Mouse (Mus musculus) retina, adult 2 months (tissue): ENCODE results near the gene Tspan11.

Experiments used
- DNase-seq: peaks from one replicate; pipeline ENCODE4 v3.0.0-alpha.2; 2012; ENCODE audit warnings: low read depth, low spot score

The Tspan11 gene

DNA sequence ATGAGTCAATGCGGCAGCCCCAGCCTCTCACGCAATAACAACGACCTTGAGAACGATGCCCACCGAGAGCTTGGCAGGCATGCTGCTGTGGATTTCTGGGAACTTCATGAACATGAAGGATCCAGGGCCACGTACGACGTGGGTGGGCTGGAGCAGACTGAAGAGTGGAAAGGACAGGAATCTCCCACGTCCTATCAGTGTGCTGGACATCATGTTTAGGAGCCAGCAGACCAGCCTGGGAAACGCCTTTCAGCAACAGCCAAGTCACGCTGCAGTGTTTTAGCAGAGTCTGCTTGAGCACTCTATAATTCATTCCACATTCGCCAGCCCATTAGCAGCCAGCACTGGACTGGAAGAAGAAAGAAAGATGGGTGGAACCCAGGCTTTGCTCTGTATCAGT, 10.4 kb upstream of the Tspan11 start:
- no peak for DNase-seq

DNA sequence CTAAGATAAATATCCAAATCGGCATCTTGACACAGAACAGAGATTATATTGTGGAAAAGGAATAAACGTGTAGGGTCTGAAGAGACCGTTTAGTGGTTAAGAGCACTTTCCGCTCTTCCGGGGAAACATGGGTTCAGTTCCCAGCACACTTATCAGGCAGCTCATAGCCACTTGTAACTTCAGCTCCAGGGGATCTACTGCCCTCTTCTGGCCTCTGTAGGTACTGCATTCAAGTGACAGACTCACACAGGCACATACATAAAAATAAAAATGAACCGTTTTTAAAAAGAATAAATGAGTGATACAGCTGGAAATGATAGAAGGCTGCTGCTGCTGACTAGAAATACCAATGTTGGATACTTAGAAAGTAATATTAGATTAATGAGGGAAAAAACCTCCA, 7.9 kb upstream of the Tspan11 start:
- no peak for DNase-seq

DNA sequence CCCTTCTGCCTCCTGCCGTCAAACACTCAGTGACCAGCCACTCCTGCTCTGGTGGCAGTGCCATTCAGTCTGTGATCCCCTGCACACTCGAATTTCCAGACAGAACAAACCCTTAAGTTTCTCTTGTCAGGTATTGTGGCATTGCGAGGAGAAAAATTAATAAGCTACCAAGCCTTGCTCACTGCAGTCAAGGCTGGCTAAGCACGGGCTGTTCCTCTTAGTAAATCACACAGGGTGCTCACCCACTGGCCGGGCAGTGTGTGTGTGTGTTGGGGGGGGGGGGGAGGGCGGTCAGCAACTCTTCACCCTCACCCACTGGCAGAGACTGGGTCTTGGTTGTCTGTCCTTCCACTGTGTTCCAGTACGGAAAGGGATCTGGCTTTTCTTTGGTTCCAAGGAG, 473 bp upstream of the Tspan11 start:
- DNase-seq = no peak

DNA sequence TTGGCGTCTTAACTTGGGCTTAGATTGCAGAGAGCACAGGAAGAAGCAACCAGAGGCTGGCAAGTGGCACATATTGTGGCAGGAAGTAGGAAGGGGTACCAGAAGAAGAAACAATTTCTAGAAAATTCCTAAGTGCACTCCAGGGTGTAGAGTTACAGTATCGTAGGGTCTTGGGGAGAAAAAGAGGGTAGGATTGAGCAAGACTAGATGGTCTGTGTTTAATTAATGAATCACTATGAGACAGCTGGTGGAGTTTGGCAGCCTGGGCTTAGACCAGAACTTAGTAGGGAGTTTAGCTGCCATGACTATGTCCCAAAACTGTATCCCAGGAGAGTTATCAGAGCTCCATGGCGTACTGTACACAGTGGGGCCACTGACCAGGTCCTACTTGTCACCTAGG, 1.2 kb downstream of the Tspan11 start:
- DNase-seq = no peak

DNA sequence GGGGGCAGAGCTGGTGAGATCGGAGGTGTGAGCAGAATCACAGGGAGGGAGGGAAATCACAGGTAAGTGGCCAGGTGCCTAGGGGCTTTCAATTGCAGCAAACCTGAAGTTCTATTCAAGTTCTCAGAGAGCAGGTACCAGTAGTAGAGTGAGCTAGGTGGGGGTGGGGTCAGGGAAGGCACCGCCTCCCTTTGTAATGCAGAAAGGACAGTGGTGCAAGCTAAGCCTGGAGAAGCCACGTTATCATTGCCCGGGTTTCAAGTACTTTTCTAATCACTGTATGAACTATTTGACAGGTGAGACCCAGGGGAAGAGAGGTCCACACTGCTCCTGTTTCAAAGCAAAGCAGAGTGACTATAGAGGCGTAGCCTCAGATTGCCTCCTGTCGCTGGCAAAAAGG, 6.2 kb downstream of the Tspan11 start:
- no peak for DNase-seq

DNA sequence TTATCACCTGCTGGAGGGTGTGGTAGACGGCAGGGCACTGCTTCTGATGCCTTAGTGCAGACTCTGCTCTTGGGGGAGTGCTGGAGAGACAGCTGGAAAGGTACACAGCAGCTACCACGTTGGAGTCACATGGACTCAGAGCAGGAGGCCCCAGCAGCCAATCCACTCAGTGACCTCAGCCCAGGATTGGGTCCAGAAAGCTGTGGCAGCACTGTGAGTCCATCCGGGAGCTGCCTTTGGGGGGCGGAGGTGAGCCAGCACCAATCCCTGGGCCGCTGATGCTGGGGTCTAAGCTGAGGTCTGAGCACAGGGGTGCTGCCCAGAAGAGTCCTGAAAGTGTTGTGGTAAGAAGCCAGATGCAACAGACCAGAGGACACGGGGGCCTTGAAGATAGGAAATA, 7.6 kb downstream of the Tspan11 start:
- no peak for DNase-seq

GRCm38 (mm10) chr6:127896425-127896824, 9.0 kb downstream of the Tspan11 start:
- no peak for DNase-seq

DNA sequence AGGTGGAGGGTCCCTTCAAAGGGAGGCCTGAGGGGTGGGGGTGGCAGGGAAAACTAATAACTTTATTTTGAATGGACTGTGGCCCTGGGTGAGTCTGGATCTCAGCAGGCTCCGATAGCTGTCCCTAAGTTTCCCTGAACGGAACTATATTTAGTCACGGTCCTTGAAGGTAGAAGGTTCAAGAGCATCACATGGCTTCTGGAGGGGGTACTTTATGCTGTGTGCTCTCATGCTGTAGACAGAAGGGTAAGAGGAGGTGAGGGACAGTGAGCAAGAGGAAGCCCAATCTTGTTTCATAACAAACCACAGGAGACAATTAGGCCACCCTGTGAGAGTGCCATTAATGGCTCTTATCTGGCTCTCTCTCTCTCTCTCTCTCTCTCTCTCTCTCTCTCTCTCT, 10.0 kb downstream of the Tspan11 start:
- no peak for DNase-seq

DNA sequence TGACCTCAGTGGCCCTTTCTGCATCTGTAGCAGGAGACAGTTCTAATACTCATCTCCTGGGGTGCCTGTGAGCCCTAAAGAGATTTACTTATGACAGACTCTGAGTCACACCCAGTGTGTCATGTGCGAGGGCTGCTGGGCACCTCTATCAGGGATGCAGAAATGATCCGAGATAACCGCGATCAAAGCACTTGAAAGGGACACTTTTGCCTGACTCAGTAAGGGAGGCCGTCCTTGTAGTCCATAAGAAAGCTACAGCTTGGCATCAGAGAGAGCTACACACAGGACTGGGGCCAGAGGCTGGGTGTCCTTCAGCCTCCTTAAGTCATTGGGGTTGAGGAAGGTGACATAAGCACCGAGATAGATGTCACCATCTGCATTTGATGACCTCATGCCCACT, 12.7 kb downstream of the Tspan11 start:
- DNase-seq = no peak

- no peak for DNase-seq
These were observed 13.9 kb downstream of the Tspan11 start for GRCm38 (mm10) chr6:127901261-127901660.

GRCm38 (mm10) chr6:127901669-127902068, 14.3 kb downstream of the Tspan11 start:
- no peak for DNase-seq

DNA sequence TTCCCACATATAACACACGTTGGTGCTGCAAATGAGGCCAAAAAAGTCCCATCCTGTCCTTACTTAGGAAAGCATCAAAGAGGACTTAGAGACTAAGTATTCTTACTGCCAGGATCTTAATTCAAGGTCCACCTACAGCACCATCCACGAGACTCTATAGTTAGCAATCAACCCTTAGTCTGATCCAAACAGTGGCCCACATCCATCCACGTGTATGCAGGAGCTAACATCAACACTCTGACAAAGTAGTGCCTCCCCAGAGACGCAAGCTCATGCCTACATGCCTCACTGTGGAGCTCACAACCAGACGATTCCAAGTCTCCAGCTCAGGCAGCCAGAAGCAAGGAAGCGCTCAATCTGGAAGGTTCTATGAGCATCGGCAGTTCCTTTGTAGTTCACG, 15.2 kb downstream of the Tspan11 start:
- DNase-seq = no peak

DNA sequence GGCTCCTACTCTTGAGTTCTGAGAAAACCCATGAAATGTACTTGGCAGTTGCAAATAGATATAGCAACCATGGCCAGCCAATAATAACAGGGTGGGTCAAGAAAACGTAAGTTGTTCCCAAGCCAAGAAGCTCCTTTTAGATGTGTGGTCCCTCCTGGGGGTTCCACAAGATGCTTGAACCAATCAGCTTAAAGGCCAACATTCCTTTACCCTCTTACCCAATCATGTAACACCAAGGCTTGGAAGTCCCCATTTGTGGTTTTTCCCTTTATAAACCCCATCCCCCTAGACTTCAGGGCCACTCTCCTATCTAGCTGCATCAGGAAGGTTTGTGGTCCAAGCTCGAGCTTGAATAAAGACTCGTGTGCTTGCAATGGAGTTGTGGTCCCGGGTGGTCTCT, 23.2 kb downstream of the Tspan11 start:
- DNase-seq = no peak

DNA sequence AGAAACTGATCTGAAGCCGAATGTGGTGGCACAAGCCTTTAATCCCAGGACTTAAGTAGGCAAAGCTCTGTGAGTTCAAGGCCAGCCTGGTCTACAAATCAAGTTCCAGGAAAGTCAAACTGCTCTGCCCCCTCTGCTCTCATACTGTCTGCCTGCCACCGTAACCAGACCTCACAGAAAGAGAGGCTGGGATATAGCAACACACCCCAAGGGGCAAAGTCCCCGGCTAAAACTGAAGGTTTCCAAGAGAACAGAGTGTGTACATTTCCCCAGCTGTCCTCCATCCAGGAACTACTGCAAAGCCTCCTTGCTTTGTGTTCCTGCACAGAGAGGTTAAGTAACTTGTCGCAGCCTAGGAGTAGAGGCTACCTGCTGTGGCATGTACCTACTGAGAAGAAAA, 24.3 kb downstream of the Tspan11 start:
- no peak for DNase-seq

- DNase-seq = no peak
These were observed 25.5 kb downstream of the Tspan11 start for GRCm38 (mm10) chr6:127912938-127913337.

DNA sequence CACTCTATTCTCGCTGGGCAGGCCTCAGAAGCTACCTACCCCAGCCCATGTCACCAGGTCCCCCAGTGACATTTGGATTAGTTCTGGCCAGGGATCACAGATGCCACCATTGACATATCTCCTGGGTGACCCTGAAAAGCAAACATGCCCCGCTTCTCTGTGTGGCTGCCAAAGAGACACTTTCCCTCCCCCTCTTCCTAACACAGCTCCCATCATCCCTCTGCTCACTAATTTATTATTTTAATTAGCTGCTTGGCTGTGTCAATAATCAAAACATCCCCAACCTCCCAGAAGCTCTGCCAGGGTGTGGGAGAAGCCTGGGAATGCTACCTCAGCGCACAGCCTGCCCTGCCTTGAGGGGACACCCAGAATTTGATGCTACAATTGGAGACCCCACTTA, 29.6 kb downstream of the Tspan11 start:
- DNase-seq = no peak

DNA sequence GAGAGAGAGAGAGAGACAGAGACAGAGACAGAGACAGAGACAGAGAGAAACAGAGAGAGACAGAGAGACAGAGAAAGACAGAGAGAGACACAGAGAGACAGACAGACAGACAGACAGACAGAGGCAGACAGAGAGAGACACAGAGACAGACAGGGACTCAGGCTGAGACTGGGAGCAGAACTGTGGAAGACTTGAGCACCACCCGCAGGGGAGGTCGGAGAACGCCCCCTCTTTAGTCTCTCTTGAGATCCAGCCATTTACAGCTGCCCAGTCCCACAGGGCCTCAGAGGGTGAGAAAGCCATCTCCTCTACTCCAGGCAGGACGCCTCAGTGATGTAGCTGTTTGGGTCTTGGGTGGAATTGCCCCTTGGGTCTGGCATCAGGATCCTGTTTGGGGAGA, 30.3 kb downstream of the Tspan11 start:
- no peak for DNase-seq

GRCm38 (mm10) chr6:127919491-127919890, 32.1 kb downstream of the Tspan11 start:
- no peak for DNase-seq

GRCm38 (mm10) chr6:127920652-127921051, 33.3 kb downstream of the Tspan11 start:
- DNase-seq = peak; percentile 41

DNA sequence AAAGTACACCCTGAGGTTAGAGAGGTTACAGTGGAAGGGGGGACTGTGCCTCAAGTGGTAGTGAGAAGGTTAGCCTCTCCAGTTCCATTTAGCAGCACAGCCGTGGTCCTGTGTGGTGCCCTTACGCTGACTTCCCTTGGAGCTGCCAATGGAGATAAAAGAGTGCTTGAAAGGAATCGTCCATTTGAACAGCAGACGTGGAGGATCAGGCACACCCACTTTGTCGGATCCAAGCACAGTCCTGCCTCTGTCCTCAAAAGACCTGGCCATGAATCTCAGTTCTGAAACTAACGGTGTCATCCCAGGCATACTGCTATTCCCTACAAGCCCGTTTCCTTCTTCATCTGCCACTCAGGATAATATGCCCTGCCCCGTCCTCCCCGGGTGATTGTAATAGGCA, 34.6 kb downstream of the Tspan11 start:
- DNase-seq = no peak

GRCm38 (mm10) chr6:127923296-127923695, 35.9 kb downstream of the Tspan11 start:
- DNase-seq = no peak

- DNase-seq = no peak
These were observed 37.4 kb downstream of the Tspan11 start for GRCm38 (mm10) chr6:127924750-127925149.

DNA sequence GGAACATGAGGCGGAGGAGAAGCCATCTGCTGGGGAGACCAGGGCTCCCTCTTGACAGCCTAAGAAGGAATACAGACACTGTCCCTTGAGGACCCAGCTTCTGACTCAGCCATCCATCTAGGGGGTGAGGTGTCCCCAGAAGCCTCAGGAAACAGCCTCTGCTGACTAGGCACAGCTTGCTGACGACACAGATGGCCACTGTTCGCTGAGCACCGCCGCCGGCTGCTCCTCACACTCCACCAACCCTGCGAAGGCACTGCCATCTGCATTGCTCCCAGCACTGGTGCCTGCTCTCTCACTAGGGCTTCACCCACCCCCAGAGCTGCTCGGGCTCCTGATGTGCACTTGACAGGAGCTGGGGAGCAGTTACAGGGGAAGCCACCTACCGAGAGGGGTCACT, 38.5 kb downstream of the Tspan11 start:
- no peak for DNase-seq

- DNase-seq = no peak
These were observed 41.3 kb downstream of the Tspan11 start for GRCm38 (mm10) chr6:127928682-127929081.

- no peak for DNase-seq
These were observed 45.3 kb downstream of the Tspan11 start for GRCm38 (mm10) chr6:127932697-127933096.
